Mouse (Mus musculus) forebrain, postnatal 0 days (tissue): ENCODE results near the gene Cdk9. TPM values are rescaled to one million over a fixed set of nuclear protein-coding genes. Genes with fewer than 3 reads are reported as not detected.

Experiments used
- ATAC-seq: fragments of 200-750 bp; cut with Nextera tagmentation; 2 replicates; pipeline ENCODE4 v1.8.0; 2017; ENCODE audit warnings: mild to moderate bottlenecking, moderate library complexity
- DNase-seq: peaks from one replicate; pipeline ENCODE4 v3.0.0-alpha.2; 2015
- H3K27ac ChIP-seq: fragments of 300-500 bp; sonication (generic); 2 replicates; pipeline ENCODE4 v1.5.1; 2014; ENCODE audit warnings: low read depth, mild to moderate bottlenecking, antibody characterized with exemption, low read length, moderate library complexity, mixed read lengths
- H3K27me3 ChIP-seq: fragments of 300-500 bp; sonication (generic); 2 replicates; pipeline ENCODE4 v1.6.1; 2014; ENCODE audit warnings: mild to moderate bottlenecking, low read length, mixed read lengths; ENCODE audit not compliant: insufficient read depth
- H3K36me3 ChIP-seq: fragments of 300-500 bp; sonication (generic); 2 replicates; pipeline ENCODE4 v1.6.1; 2014; ENCODE audit warnings: mild to moderate bottlenecking, moderate library complexity; ENCODE audit not compliant: insufficient read depth
- H3K4me1 ChIP-seq: fragments of 300-500 bp; sonication (generic); 2 replicates; pipeline ENCODE4 v1.6.1; 2014; ENCODE audit warnings: antibody characterized with exemption; ENCODE audit not compliant: insufficient read depth
- H3K4me2 ChIP-seq: fragments of 300-500 bp; sonication (generic); 2 replicates; pipeline ENCODE4 v1.6.1; 2014; ENCODE audit warnings: low read depth, mild to moderate bottlenecking, moderate library complexity
- H3K4me3 ChIP-seq: fragments of 300-500 bp; sonication (generic); 2 replicates; pipeline ENCODE4 v1.5.1; 2014; ENCODE audit warnings: low read depth, low read length, mixed read lengths
- H3K9ac ChIP-seq: fragments of 300-500 bp; sonication (generic); 2 replicates; pipeline ENCODE4 v1.6.1; 2014; ENCODE audit warnings: mild to moderate bottlenecking
- H3K9me3 ChIP-seq: fragments of 300-500 bp; sonication (generic); 2 replicates; pipeline ENCODE4 v1.6.1; 2016; ENCODE audit warnings: low read length
- CTCF ChIP-seq: sonication (generic); IDR thresholded peaks from 2 replicates; pipeline ENCODE4 v1.5.1; 2016; ENCODE audit warnings: antibody characterized with exemption, control low read depth, low read depth
- WGBS: fragments of 180-500 bp; shearing (Covaris S2); extraction: QIAGEN DNeasy Blood & Tissue Kit; methylation state at CpG from one replicate; pipeline ENCODE4 v1.1.7; 2014; 5-methylcytosine and 5-hydroxymethylcytosine counted together
- polyA plus RNA-seq: library from polyadenylated mRNA; unstranded; fragments of >200 nt; fragmentation: Nextera tagmentation; extraction: Ambion mirVana; gene quantifications from 2 replicates; pipeline ENCODE4 v1.2.1, GENCODE M21; 2015
- total RNA-seq: library from RNA; depleted of rRNA; stranded (reverse); fragments of >200 nt; gene quantifications from 2 replicates; pipeline ENCODE4 v1.2.3, GENCODE M21; 2014

The Cdk9 gene
- total and polyA plus RNA-seq, 2 experiments from 2014 or later: 66.5 to 90.5 TPM

DNA sequence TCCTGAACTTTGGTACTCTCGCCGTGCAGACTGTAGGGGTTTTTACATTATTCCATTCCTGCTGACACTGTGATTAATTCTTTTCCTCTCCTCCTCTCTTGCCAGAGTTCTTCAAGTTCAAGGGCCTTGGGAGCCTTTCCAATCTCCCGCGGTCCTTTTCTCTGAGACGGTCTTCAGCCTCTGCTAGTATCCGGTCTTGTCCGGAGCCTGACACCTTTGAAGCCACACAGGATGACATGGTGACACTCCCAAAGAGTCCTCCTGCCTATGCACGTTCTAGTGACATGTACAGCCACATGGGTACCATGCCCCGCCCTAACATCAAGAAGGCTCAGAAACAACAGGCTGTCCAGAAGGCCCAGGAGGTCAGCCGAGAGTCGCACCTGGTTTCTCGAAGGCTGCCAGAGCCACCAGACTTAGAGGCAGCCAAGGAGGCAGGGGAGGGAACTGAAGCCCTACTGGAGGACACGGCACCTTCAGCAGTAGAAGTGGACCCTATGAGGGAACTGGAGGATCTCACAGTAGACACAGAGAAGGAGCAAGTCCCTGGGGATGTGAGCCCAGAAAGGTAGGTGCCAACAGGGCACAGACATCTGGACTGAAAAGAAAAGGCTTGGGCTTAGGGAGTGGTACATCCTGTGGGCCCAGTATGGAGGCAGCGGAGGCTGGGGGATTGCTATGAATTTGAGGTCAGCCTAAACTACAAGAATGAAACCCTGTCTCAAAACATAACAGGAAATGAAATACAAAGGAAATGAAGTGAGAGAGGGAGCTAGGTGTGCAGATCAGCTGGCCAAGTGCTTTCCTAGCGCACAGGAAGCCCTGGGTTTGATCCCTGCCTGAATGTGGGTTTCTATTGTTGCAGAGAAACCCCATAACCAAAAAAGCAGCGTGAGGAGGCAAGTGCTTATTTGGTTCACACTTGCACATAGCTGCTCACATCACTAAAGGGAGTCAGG is 12.2 kb upstream of the Cdk9 start:
- no peak overlapping the region for H3K9ac ChIP-seq
- H3K36me3 ChIP-seq: no peaks in the 10 kb centered on the region
- no peak overlapping the region for H3K4me2 ChIP-seq
- H3K4me1 ChIP-seq: no peaks in the 10 kb centered on the region
- ATAC-seq (no peak), DNase-seq (no peak)
- H3K9me3 ChIP-seq: no peaks in the 10 kb centered on the region
- H3K27me3 ChIP-seq: no peaks in the 10 kb centered on the region
- no peak overlapping the region for H3K4me3 ChIP-seq
- H3K27ac ChIP-seq: no peak overlapping the region
- 79% methylated on average over 16 of the region's 16 CpGs for WGBS
- TF ChIP-seq CTCF: no peak

DNA sequence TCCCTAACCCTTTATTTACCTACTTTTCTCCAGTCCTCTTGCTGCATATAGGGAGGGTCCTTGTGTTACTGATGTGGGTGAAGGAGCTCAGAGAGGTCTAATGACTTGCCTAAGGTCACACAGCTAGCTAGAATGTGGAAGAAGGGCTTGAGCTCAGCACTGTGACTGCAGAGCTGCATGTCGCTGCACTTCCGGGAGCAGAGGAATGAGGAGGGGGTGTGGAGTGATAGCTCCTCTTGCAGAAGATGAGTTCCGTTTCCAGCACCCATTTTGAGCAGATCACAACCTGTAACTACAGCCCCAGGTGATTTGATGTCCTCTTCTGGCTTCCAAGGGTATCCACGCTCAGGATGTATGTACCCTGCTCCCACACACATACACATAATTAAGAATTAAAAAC is 11.3 kb upstream of the Cdk9 start:
- Histone ChIP-seq H3K4me2 (no peak overlapping the region), H3K27ac (no peak overlapping the region), H3K27me3 (no peaks in the 10 kb centered on the region), H3K9me3 (no peaks in the 10 kb centered on the region), H3K4me1 (no peaks in the 10 kb centered on the region), H3K4me3 (no peak overlapping the region), H3K36me3 (no peaks in the 10 kb centered on the region), H3K9ac (no peak overlapping the region)
- no peak for TF ChIP-seq CTCF
- 81% methylated on average over 4 of the region's 4 CpGs for WGBS
- DNase-seq: no peak
- ATAC-seq: no peak

DNA sequence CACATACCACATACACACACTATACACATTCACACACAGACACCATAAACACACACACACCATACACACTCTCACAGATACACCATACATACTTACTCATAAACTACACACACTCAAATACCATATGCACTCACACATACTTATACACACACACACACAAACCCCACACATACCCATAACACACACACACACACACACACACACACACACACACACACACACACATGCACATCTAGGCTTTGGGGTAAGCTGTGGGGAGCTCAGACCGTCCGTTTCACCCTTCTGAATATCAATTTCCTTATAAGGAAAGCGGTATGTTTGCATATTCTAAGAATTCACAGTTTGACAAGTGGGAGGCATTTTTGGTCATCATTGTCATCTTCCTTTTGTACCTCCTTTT is 9.7 kb upstream of the Cdk9 start:
- Histone ChIP-seq H3K36me3 (no peaks in the 10 kb centered on the region), H3K9ac (no peak overlapping the region), H3K4me2 (no peak overlapping the region), H3K27ac (no peak overlapping the region), H3K9me3 (no peaks in the 10 kb centered on the region), H3K4me1 (no peaks in the 10 kb centered on the region), H3K4me3 (no peak overlapping the region), H3K27me3 (no peaks in the 10 kb centered on the region)
- DNase-seq (no peak), ATAC-seq (no peak)
- 75% methylated on average over 3 of the region's 3 CpGs for WGBS
- no peak for TF ChIP-seq CTCF

DNA sequence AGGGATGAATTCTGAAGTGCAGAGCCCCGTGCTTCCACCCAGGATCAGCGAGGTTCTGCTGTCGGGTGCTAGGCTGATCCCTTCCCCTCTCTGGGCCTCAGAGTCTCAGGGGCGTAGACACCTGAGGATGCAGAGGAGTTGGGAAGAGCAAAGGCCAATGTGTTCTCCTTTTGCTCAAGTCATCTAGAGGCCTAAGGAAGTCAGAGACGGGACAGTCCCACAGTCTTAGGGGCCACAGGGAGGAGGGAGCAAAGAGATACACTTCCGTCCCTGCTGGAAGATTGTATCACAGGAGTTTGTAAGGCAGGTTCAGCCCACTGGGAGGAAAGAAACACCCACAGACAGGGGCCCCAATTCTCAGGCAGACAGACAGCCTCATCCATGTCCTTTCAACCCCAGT is 9.2 kb upstream of the Cdk9 start:
- Histone ChIP-seq H3K36me3 (no peaks in the 10 kb centered on the region), H3K4me2 (no peak overlapping the region), H3K9ac (no peak overlapping the region), H3K4me1 (no peaks in the 10 kb centered on the region), H3K4me3 (no peak overlapping the region), H3K27me3 (no peaks in the 10 kb centered on the region), H3K9me3 (no peaks in the 10 kb centered on the region), H3K27ac (no peak overlapping the region)
- TF ChIP-seq CTCF: no peak
- ATAC-seq (no peak), DNase-seq (no peak)
- 69% methylated on average over 6 of the region's 6 CpGs for WGBS

DNA sequence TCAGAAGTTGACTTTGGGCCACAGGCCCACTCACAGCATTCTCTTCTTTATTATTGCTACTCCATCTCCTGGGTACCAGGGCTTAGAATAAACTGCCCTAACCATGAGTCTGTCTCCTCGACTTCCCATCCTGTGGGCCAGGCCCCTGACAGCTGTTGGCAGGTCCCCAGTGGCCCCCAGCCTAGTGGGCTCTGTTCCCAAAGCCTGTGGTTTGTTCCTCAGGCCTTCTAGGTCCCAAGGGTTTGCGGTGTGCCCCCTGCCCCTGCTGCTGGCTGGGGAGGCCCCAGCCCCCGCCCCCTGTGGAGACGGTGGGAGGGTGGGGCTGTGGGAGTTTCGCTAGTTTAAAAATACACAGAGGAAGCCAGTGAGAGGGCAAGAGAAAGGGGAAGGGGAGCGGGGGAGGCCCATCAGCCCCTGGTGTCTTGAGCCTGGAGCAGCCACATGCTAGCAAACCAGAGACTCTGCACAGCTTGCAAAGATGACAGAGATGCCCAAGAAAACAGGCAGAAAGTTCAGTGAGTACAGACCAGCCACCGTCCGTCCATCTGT is 7.9 kb upstream of the Cdk9 start, which contains the start of gene Sh2d3c:
Gene Sh2d3c, plus strand, starts transcription at position 375 of the 549 bp plus-strand sequence.
- no peak for TF ChIP-seq CTCF
- H3K27me3 ChIP-seq: no peaks in the 10 kb centered on the region
- no peak within 1 kb of the TSS for H3K27ac ChIP-seq
- no peak within 1 kb of the TSS for H3K4me2 ChIP-seq
- no peaks in the 10 kb centered on the region for H3K9me3 ChIP-seq
- H3K4me1 ChIP-seq: no peaks in the 10 kb centered on the region
- no peak within 1 kb of the TSS for H3K4me3 ChIP-seq
- ATAC-seq: no peak
- WGBS: 44% methylated on average over 8 of the region's 8 CpGs
- DNase-seq: peak; percentile 14
- no peaks in the 10 kb centered on the region for H3K36me3 ChIP-seq
- H3K9ac ChIP-seq: no peak within 1 kb of the TSS

DNA sequence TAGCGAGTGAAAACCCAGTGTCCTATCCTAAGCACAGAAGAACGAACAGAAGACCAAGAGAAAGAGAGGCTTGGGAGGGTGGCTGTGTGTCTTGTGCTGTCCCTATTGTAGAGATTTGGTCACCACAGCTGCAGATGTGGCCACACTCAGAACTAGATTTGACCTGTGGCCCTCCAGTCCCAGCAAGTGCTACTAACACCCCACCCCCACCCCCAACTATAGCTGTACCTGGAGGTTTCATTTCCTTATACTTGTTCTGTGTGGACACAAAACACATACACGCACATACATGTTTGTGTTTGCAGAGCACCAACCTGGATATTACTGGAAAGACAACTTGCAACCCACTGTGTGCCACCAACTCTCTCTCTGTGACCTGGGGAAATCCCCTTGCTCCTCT is 7.2 kb upstream of the Cdk9 start:
- no peaks in the 10 kb centered on the region for H3K9me3 ChIP-seq
- DNase-seq: no peak
- no peak overlapping the region for H3K4me2 ChIP-seq
- H3K27ac ChIP-seq: no peak overlapping the region
- no peak for TF ChIP-seq CTCF
- no peaks in the 10 kb centered on the region for H3K4me1 ChIP-seq
- WGBS: 84% methylated on average over 3 of the region's 3 CpGs
- no peak overlapping the region for H3K9ac ChIP-seq
- H3K4me3 ChIP-seq: no peak overlapping the region
- H3K27me3 ChIP-seq: no peaks in the 10 kb centered on the region
- no peaks in the 10 kb centered on the region for H3K36me3 ChIP-seq
- ATAC-seq: no peak

DNA sequence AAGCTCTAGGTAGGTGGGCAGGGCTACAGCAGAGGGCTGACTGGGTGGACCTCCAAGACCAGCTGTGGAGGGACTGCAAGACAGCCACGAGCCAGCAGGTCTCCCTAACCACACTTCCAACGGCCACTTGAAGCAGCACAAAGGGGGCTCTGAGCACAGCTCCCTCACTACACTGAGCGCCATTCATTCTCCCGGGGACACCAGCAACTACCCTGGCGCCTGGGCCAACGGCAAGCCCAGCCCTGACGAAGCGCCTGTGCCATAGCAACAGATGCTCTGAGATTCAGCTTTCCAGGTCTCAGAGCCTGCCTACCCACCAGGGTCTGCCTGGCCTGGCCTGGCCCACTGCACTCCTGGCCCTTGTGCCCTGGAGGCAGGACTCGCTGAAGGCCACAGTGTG is 5.9 kb upstream of the Cdk9 start:
- Histone ChIP-seq H3K4me2 (no peak overlapping the region), H3K4me3 (no peak overlapping the region), H3K27ac (no peak overlapping the region), H3K4me1 (no peaks in the 10 kb centered on the region; the same call in 1 of the 2 replicates), H3K27me3 (no peaks in the 10 kb centered on the region), H3K36me3 (no peaks in the 10 kb centered on the region), H3K9me3 (no peaks in the 10 kb centered on the region), H3K9ac (no peak overlapping the region)
- 31% methylated on average over 9 of the region's 9 CpGs for WGBS
- ATAC-seq (peak; percentile 87), DNase-seq (peak; percentile 53)
- no peak for TF ChIP-seq CTCF
